Mouse (Mus musculus) forebrain, embryonic 15.5 days (tissue): ENCODE results near the gene Ifng. TPM values are rescaled to one million over a fixed set of nuclear protein-coding genes. Genes with fewer than 3 reads are reported as not detected.

ENCODE experiments used
- ATAC-seq: fragments of 200-750 bp; cut with Nextera tagmentation; replicated peaks from 2 replicates; pipeline ENCODE4 v1.8.0; 2017; ENCODE audit warnings: mild to moderate bottlenecking, moderate TSS enrichment, moderate library complexity
- H3K27ac ChIP-seq: fragments of 300-500 bp; sonication (generic); replicated peaks from 2 replicates; pipeline ENCODE4 v1.5.1; 2015; ENCODE audit warnings: mild to moderate bottlenecking, inconsistent platforms
- H3K27me3 ChIP-seq: fragments of 300-500 bp; sonication (generic); 2 replicates; pipeline ENCODE4 v1.6.1; 2015; ENCODE audit warnings: inconsistent platforms
- H3K36me3 ChIP-seq: fragments of 300-500 bp; sonication (generic); 2 replicates; pipeline ENCODE4 v1.6.1; 2015; ENCODE audit warnings: mild to moderate bottlenecking, inconsistent platforms
- H3K4me1 ChIP-seq: fragments of 300-500 bp; sonication (generic); 2 replicates; pipeline ENCODE4 v1.6.1; 2015; ENCODE audit warnings: inconsistent platforms
- H3K4me2 ChIP-seq: fragments of 300-500 bp; sonication (generic); replicated peaks from 2 replicates; pipeline ENCODE4 v1.6.1; 2015; ENCODE audit warnings: mild to moderate bottlenecking, inconsistent platforms
- H3K4me3 ChIP-seq: fragments of 300-500 bp; sonication (generic); 2 replicates; pipeline ENCODE4 v1.5.1; 2015; ENCODE audit warnings: mild to moderate bottlenecking, inconsistent platforms
- H3K9ac ChIP-seq: fragments of 300-500 bp; sonication (generic); replicated peaks from 2 replicates; pipeline ENCODE4 v1.6.1; 2015; ENCODE audit warnings: mild to moderate bottlenecking, inconsistent platforms
- H3K9me3 ChIP-seq: fragments of 300-500 bp; sonication (generic); 2 replicates; pipeline ENCODE4 v1.6.1; 2016; ENCODE audit warnings: inconsistent platforms
- WGBS: fragments of 180-500 bp; shearing (Covaris S2); methylation state at CpG from one replicate; pipeline ENCODE4 v1.1.7; 2015; ENCODE audit warnings: mixed read lengths; 5-methylcytosine and 5-hydroxymethylcytosine counted together
- polyA plus RNA-seq: library from polyadenylated mRNA; unstranded; fragments of >200 nt; fragmentation: Nextera tagmentation; extraction: Ambion mirVana; gene quantifications from 2 replicates; pipeline ENCODE4 v1.2.1, GENCODE M21; 2015

Ifng gene
- polyA plus RNA-seq, 1 experiment from 2014 or later = not detected

DNA sequence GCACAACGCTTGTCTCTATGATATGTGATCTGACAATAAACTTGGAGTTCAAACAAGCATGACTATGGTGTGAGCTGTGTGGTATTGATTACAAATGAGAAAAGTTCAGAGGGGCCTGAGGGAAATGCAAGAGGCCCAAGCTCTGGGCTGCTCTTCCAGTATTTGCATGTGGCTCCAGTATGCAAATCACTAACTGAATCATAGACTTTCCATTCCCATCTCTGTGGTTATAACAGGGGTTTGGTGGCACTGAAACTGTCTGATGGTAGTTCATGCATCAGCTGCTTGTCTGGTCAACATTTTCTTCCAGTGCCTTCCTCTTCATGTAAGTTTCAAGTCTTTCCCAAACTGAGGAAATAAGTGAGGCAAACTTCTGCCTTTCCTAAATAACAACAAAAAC lies 54.5 kb downstream of the Ifng start:
- Histone ChIP-seq H3K9ac (no peak overlapping the region), H3K27ac (no peak overlapping the region), H3K36me3 (no peaks in the 10 kb centered on the region), H3K27me3 (no peaks in the 10 kb centered on the region), H3K4me3 (no peak overlapping the region), H3K9me3 (no peaks in the 10 kb centered on the region), H3K4me1 (no peaks in the 10 kb centered on the region), H3K4me2 (no peak overlapping the region)
- WGBS = 93% methylated on average over 1 of the region's 1 CpGs
- no peak for ATAC-seq

Other genes starting within 250 kb of the Ifng start
- gene Il22, start 236.1 kb upstream of the Ifng start, polyA plus RNA-seq = not detected in 2 replicates
- gene Gm32717, start 200.3 kb upstream of the Ifng start, polyA plus RNA-seq = 0.18 and 0.20 TPM in 2 replicates
- gene Gm32802, start 182.4 kb upstream of the Ifng start, polyA plus RNA-seq = 0.18 and 0.20 TPM in 2 replicates
- not detected in 2 replicates for gene Iltifb, start 146.0 kb upstream of the Ifng start, polyA plus RNA-seq
- gene Gm9040, start 114.1 kb upstream of the Ifng start, polyA plus RNA-seq = not detected in 2 replicates
- gene Gm9044, start 108.6 kb upstream of the Ifng start, polyA plus RNA-seq = not detected in 2 replicates
- not detected in 2 replicates for gene Gm9045, start 103.2 kb upstream of the Ifng start, polyA plus RNA-seq
- not detected in 2 replicates for gene Gm9046, start 97.8 kb upstream of the Ifng start, polyA plus RNA-seq
- gene Gm9048, start 92.4 kb upstream of the Ifng start, polyA plus RNA-seq = 0.08 TPM in 1 of 2 replicates, not detected in the other
- not detected in 2 replicates for gene Gm9049, start 86.9 kb upstream of the Ifng start, polyA plus RNA-seq